ENCODE assay signal across 20 mouse cellular contexts in genomic region chr1:160330828-160331227, GRCm38 (mm10).
A peak's percentile ranks its signal among the peaks of the same experiment; 100 is the strongest.
DNase-seq lines count a peak whose midpoint lies in the region; ATAC-seq lines count a peak whose summit lies in the region.
"Had no signal": no experiment of that assay in that cellular context is flagged by ENCODE, and none has a peak within 500 bp of the region (broad histone marks: within the 10 kb centered on the region; RNA-seq: fewer than 3 reads in every experiment).

No protein-coding gene starts in this region.

- peak overlapping the region; percentile 79; the same call in 1 of the 2 replicates for H3K27ac ChIP-seq in liver, embryonic 11.5 days (ENCODE audit: low read depth, low read length)
- no peak overlapping the region for H3K27ac ChIP-seq in intestine, embryonic 16.5 days (ENCODE audit: low read length)
- H3K27ac ChIP-seq: hindbrain, postnatal 0 days; limb, embryonic 15.5 days; midbrain, embryonic 12.5 days had no signal

- intact Hi-C loops in left cerebral cortex, postnatal 14 days (cut with DNase I): no loop called here

- H3K4me2 ChIP-seq in liver, embryonic 11.5 days: peak overlapping the region; percentile 49
- H3K4me2 ChIP-seq in intestine, embryonic 16.5 days (ENCODE audit: low read depth, low read length): no peak overlapping the region
- H3K4me2 ChIP-seq: heart, embryonic 11.5 days; limb, embryonic 15.5 days; midbrain, embryonic 12.5 days had no signal

- no peak overlapping the region for H3K9ac ChIP-seq in liver, embryonic 11.5 days (ENCODE audit: low read depth, low read length)
- H3K9ac ChIP-seq in intestine, embryonic 16.5 days (ENCODE audit: low read depth, low read length): no peak overlapping the region
- H3K9ac ChIP-seq: forebrain, postnatal 0 days; limb, embryonic 15.5 days; midbrain, embryonic 12.5 days had no signal

- H3K9me3 ChIP-seq in liver, embryonic 11.5 days (ENCODE audit: control insufficient read depth, low read length): no peaks in the 10 kb centered on the region
- no peaks in the 10 kb centered on the region for H3K9me3 ChIP-seq in intestine, embryonic 16.5 days (ENCODE audit: control insufficient read depth, low read length)
- H3K9me3 ChIP-seq: limb, embryonic 15.5 days; midbrain, embryonic 12.5 days had no signal

- H3K36me3 ChIP-seq in liver, embryonic 11.5 days (ENCODE audit: control insufficient read depth, insufficient read depth, low read length): no peaks in the 10 kb centered on the region
- no peaks in the 10 kb centered on the region for H3K36me3 ChIP-seq in intestine, embryonic 16.5 days (ENCODE audit: control insufficient read depth, insufficient read depth, low read length)
- H3K36me3 ChIP-seq: limb, embryonic 15.5 days; midbrain, embryonic 12.5 days had no signal

- H3K27me3 ChIP-seq in liver, embryonic 11.5 days (replicated peaks; ENCODE audit: control insufficient read depth, insufficient read depth, low read length): no peaks in the 10 kb centered on the region
- no peaks in the 10 kb centered on the region for H3K27me3 ChIP-seq in intestine, embryonic 16.5 days (replicated peaks; ENCODE audit: control insufficient read depth, insufficient read depth, low read length)
- H3K27me3 ChIP-seq: limb, embryonic 15.5 days; midbrain, embryonic 12.5 days had no signal

- H3K4me3 ChIP-seq in liver, embryonic 11.5 days (ENCODE audit: low read depth, low read length): no peak overlapping the region
- no peak overlapping the region for H3K4me3 ChIP-seq in intestine, embryonic 16.5 days (ENCODE audit: low read length)
- H3K4me3 ChIP-seq: limb, embryonic 15.5 days; midbrain, embryonic 12.5 days; myocyte had no signal

- no peak for DNase-seq in liver, embryonic 11.5 days (ENCODE audit: low spot score)
- no peak for DNase-seq in liver
- DNase-seq in layer of hippocampus, adult 8-10 months (ENCODE audit: low spot score in 2 of 2): peak; percentile 39 to 52
- peak; percentile 33 to 46 for DNase-seq in left cerebral cortex, postnatal 14 days (ENCODE audit: low spot score in 2 of 2)
- DNase-seq in urinary bladder, adult 2 months (ENCODE audit: low spot score): no peak
- DNase-seq: adrenal gland, postnatal 25 days; cerebellum, postnatal 25 days; forebrain, postnatal 0 days; gastrocnemius, postnatal 25 days; heart, postnatal 4 days; kidney, adult 8-10 months; kidney, postnatal 4 days; lung, postnatal 14 days had no signal

- peak; percentile 70 for ATAC-seq in liver, embryonic 11.5 days (replicated peaks; ENCODE audit: low FRiP score)
- peak; percentile 51 for ATAC-seq in megakaryocyte progenitor cell, adult 5-6 weeks (replicated peaks; ENCODE audit: poor library complexity)
- no peak for ATAC-seq in intestine, embryonic 16.5 days
- ATAC-seq: forebrain, postnatal 0 days had no signal

- H3K4me1 ChIP-seq in liver, embryonic 11.5 days (replicated peaks; ENCODE audit: control insufficient read depth, insufficient read depth, low read length): peaks cover 22% of the 10 kb centered on the region
- H3K4me1 ChIP-seq in intestine, embryonic 16.5 days (ENCODE audit: control insufficient read depth, insufficient read depth, low read length): no peaks in the 10 kb centered on the region
- H3K4me1 ChIP-seq: limb, embryonic 15.5 days; midbrain, embryonic 12.5 days had no signal

- WGBS in liver, embryonic 11.5 days: 42% methylated on average over 1 of the region's 1 CpGs
- 61% methylated on average over 1 of the region's 1 CpGs for WGBS in intestine, embryonic 16.5 days

Comparison
In these comparisons a context has a peak if more than half of its experiments do, and no peak if none do; other contexts are left out.
1. DNase-seq: peak in layer of hippocampus, adult 8-10 months (2 of 2) and left cerebral cortex, postnatal 14 days (2 of 2); none in liver, embryonic 11.5 days (single experiment), liver (single experiment) and urinary bladder, adult 2 months (single experiment).